Mouse (Mus musculus): Measurements from ENCODE around the gene Slfn9. TPM values are rescaled to one million over a fixed set of nuclear protein-coding genes. Genes with fewer than 3 reads are reported as not detected.
"Not testable (repeated sequence)": the region's sequence is repeated elsewhere in the genome, so short reads cannot be mapped to it uniquely, and the experiment has no call there.

The Slfn9 gene
- 11.5 and 13.8 TPM in 2 replicates for polyA plus RNA-seq (2016; fragmentation: Nextera tagmentation; extraction: Ambion mirVana)

DNA sequence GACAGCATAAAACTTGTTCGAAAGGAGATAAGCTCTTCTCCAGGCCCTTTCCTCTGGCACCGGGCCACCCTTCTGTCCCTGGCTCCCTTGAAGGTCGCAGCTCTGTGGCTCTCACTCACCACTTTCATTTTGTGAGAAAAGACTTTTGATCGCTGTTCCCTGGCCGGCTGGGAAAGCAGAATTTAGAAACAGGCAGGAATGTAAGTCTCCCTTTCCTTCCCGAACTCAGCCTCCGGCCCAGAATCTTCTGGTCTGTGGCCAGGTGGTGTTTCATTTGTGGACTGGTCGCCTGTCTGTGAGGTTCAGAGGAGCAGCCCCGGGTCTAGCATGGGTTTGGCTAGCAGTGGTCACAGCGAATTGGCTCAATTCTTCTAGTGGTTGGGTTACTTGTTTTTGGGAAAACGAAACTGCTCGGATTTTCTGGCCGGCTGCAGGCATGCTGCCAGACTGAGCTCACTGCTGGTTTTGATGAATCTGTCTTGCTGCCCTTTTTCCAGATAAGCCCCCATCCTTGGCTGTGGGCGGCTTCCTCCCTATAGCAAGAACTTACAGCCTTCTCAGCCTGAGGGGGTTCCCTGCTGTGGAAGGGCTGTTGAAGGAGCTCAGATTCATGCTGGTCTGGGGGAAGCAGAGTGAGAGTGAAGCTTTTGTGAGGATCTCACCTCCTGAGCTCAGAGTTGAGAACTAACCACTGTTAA lies at the start of gene Slfn9:
Slfn9 (minus strand) TSS at position 362 of the 698 bp plus-strand sequence.
- peak; percentile 47 for DNase-seq (ENCODE audit: low spot score)
- H3K27ac ChIP-seq (replicated peaks): peak within 1 kb of the TSS; percentile 75
- 8% methylated on average over 14 of the region's 14 CpGs for WGBS
- H3K36me3 ChIP-seq (replicated peaks): peaks cover 7% of the 10 kb centered on the region
- H3K4me1 ChIP-seq: peaks cover 25% of the 10 kb centered on the region
- no peaks in the 10 kb centered on the region for H3K9me3 ChIP-seq
- peaks cover 34% of the 10 kb centered on the region for H3K27me3 ChIP-seq (replicated peaks; ENCODE audit: low read depth, poor library complexity, severe bottlenecking)
- peak within 1 kb of the TSS; percentile 53 for H3K4me3 ChIP-seq

DNA sequence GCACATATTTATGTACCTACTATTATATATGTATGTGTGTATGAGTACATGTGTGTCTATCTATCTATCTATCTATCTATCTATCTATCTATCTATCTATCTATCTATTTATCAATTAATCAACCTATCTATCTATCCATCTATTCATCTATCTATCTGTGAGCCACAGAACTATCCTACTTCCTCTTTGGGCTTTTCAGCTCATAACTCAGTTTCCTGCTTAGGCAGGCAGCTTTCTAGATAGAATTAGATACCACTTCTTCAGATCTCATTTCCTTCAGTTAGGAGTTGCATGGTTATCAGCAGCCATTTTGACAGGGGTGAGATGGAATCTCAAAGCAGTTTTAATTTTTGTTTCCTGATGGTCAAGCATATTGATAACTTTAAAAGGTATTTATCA lies 49.4 kb upstream of the Slfn9 start:
- H3K36me3 ChIP-seq (replicated peaks): no peaks in the 10 kb centered on the region
- H3K4me1 ChIP-seq: no peaks in the 10 kb centered on the region
- H3K9me3 ChIP-seq: no peaks in the 10 kb centered on the region
- no peak for DNase-seq (ENCODE audit: low spot score)
- H3K27ac ChIP-seq (replicated peaks): no peak overlapping the region
- no peak overlapping the region for H3K4me3 ChIP-seq
- peaks cover 19% of the 10 kb centered on the region for H3K27me3 ChIP-seq (replicated peaks; ENCODE audit: low read depth, poor library complexity, severe bottlenecking)

- H3K9me3 ChIP-seq: no peaks in the 10 kb centered on the region
- no peak for DNase-seq (ENCODE audit: low spot score)
- 28% methylated on average over 1 of the region's 1 CpGs for WGBS
- peaks cover 19% of the 10 kb centered on the region for H3K27me3 ChIP-seq (replicated peaks; ENCODE audit: low read depth, poor library complexity, severe bottlenecking)
- no peak overlapping the region for H3K4me3 ChIP-seq
- no peaks in the 10 kb centered on the region for H3K36me3 ChIP-seq (replicated peaks)
- no peaks in the 10 kb centered on the region for H3K4me1 ChIP-seq
- no peak overlapping the region for H3K27ac ChIP-seq (replicated peaks)
Observed at GRCm38 (mm10) chr11:83040325-83040724, 48.7 kb upstream of the Slfn9 start.

DNA sequence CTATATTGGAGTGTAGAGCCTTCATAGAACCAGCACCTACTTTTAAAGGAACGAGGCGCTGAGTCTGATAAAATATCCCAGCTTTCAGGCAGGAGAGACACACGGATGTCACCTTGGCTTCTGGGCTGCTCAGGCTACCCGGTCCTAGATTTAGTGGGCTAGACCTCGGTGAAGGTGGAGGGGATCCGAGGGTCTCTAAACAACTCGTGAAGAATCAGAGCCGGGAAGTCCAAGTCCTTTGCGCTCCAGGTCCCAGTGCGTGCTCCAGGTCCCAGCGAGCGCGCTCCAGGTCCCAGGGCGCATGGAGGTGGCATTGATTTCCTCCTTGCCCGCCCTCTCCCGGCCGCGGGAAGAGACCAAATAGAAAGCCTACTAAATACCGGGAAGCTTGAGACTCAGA lies 48.2 kb upstream of the Slfn9 start:
- no peak for DNase-seq (ENCODE audit: low spot score)
- H3K4me1 ChIP-seq: no peaks in the 10 kb centered on the region
- H3K27ac ChIP-seq (replicated peaks): no peak overlapping the region
- H3K27me3 ChIP-seq (replicated peaks; ENCODE audit: low read depth, poor library complexity, severe bottlenecking): peaks cover 19% of the 10 kb centered on the region
- 10% methylated on average over 19 of the region's 19 CpGs for WGBS
- H3K9me3 ChIP-seq: no peaks in the 10 kb centered on the region
- no peaks in the 10 kb centered on the region for H3K36me3 ChIP-seq (replicated peaks)
- H3K4me3 ChIP-seq: peak overlapping the region; percentile 35

DNA sequence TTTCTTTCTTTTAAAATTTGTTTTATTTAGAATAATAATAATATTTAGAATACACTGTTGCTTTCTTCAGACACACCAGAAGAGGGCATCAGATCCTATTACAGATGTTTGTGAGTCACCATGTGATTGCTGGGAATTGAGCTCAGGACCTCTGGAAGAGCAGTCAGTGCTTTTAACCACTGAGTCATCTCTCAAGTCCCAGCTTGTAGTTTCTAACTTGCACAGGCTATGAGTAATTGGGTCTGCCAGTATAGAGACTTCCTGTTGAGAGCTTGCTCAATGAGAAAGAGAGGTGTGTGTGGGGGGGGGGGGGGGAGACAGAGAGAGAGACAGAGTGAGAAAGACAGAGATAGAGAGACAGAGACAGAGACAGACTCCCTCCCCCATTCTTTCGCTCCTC lies 47.5 kb upstream of the Slfn9 start:
- no peak overlapping the region for H3K27ac ChIP-seq (replicated peaks)
- H3K36me3 ChIP-seq (replicated peaks): no peaks in the 10 kb centered on the region
- no peak overlapping the region for H3K4me3 ChIP-seq
- no peaks in the 10 kb centered on the region for H3K4me1 ChIP-seq
- DNase-seq (ENCODE audit: low spot score): no peak
- H3K9me3 ChIP-seq: no peaks in the 10 kb centered on the region
- WGBS: no CpG with 5 or more reads among the region's 1 CpGs
- H3K27me3 ChIP-seq (replicated peaks; ENCODE audit: low read depth, poor library complexity, severe bottlenecking): peaks cover 19% of the 10 kb centered on the region

DNA sequence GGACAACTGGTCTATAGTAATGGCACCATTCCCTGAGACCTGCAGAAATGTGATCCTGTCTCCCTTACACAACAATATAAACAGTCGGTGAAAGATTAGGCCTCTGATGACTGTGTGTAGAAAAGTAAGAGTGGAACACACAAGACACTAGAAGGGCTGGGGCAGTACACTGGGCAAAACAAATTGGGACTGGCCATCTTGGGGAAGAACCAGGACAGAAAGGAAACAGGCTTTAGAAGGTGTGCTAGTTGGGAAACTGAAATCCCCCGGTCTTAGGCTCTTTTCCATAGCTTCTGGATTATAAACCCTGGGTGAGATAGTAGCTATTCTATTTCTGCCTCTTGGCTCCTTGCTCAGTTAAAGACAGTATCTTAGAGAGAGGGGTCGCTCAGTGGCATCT lies 47.1 kb upstream of the Slfn9 start:
- not testable (repeated sequence) for H3K27ac ChIP-seq (replicated peaks); H3K36me3 ChIP-seq (replicated peaks); H3K4me1 ChIP-seq; H3K9me3 ChIP-seq; H3K4me3 ChIP-seq; DNase-seq (ENCODE audit: low spot score)
- 81% methylated on average over 3 of the region's 3 CpGs for WGBS
- H3K27me3 ChIP-seq (replicated peaks; ENCODE audit: low read depth, poor library complexity, severe bottlenecking): peaks cover 19% of the 10 kb centered on the region

DNA sequence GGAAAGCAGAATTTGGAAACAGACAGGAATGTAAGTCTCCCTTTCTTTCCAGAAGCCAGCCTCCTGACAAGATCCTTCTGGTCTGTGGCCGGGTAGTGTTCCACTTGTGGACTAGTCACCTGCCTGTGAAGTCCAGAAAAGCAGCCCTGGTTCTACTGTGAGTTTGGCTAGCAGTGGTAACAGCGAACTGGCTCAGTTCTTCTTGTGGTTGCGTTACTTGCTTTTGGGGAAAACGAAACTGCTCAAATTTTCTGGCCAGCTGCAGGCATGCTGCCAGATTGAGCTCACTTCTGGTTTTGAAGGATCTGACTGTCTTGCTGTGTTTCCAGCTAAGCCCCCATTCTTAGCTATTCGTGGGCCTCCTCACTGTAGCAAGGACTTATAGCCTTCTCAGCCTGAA lies 29.0 kb upstream of the Slfn9 start, which contains the start of gene Slfn8:
Slfn8 (minus strand) TSS at position 190 of the 400 bp plus-strand sequence.
- no peak for DNase-seq (ENCODE audit: low spot score)
- no peak within 1 kb of the TSS for H3K27ac ChIP-seq (replicated peaks)
- H3K27me3 ChIP-seq (replicated peaks; ENCODE audit: low read depth, poor library complexity, severe bottlenecking): no peaks in the 10 kb centered on the region
- WGBS: 84% methylated on average over 5 of the region's 5 CpGs
- no peak within 1 kb of the TSS for H3K4me3 ChIP-seq
- H3K4me1 ChIP-seq: no peaks in the 10 kb centered on the region
- H3K36me3 ChIP-seq (replicated peaks): no peaks in the 10 kb centered on the region
- no peaks in the 10 kb centered on the region for H3K9me3 ChIP-seq

DNA sequence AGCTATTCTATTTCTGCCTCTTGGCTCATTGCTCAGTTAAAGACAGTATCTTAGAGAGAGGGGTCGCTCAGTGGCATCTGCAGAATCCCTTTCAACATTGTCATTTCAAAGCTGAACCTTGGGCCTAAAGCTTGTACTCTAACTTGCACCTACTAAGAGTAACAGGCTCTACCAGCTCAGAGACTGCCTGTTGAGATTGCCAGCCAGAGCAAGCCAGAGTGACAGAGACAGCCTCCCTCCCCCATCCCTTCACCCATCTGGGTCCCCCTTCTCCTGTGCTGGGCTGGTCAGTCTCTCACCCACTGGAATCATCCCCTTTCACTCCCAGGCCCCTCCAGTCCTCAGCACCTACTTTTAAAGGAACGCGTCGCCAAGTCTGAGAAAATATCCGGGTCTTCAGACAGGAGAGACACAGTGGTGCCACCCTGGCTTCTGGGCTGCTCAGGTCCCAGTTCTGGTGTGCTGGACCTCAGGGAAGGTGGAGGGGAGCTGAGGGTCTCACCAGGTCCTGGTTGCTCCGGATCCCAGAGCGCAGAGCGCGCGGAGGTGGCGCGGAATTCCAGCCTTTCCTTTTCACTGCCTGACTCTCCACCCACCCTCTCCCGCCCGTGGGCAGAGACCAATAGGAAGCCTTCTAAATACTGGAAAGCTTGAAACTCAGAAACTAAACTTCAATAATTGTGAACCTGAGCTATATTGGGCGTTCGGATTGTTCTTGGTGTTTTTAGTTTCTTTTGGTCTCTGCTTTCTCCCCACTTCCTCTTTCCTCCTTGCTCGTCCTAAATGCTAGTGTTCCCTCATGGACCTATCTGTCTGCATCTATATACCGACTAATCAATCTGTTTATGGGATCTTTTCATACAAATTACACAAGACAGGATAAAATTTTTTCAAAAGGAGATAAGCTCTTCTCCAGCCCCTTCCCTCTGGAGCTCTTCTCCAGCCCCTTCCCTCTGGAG lies 28.2 kb upstream of the Slfn9 start:
- not testable (repeated sequence) for H3K27ac ChIP-seq (replicated peaks); H3K9me3 ChIP-seq; H3K4me1 ChIP-seq; H3K36me3 ChIP-seq (replicated peaks); DNase-seq (ENCODE audit: low spot score); H3K4me3 ChIP-seq; H3K27me3 ChIP-seq (replicated peaks; ENCODE audit: low read depth, poor library complexity, severe bottlenecking)
- WGBS: 80% methylated on average over 18 of the region's 18 CpGs

DNA sequence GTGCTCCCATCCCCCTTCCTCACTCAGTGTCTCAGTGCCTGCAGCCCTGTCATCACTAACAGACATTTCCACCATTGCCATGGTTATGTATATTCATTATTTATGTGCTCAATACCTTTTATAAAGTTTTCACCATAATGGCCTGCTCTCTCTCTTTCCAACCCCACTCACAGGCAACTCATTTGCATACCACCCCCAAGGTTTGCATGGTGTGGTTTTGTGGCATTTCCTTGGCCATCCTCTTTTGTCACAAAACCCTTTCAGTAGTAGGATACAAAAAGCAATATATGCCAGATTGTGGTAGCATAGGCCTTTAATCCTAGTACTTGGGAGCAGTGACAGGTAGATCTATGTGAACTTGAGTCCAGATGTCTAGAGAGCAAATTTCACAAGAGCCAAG lies 24.5 kb upstream of the Slfn9 start:
- no peaks in the 10 kb centered on the region for H3K36me3 ChIP-seq (replicated peaks)
- no peaks in the 10 kb centered on the region for H3K4me1 ChIP-seq
- no peak overlapping the region for H3K27ac ChIP-seq (replicated peaks)
- DNase-seq (ENCODE audit: low spot score): no peak
- no peak overlapping the region for H3K4me3 ChIP-seq
- H3K27me3 ChIP-seq (replicated peaks; ENCODE audit: low read depth, poor library complexity, severe bottlenecking): no peaks in the 10 kb centered on the region
- H3K9me3 ChIP-seq: no peaks in the 10 kb centered on the region

- H3K9me3 ChIP-seq: no peaks in the 10 kb centered on the region
- H3K27me3 ChIP-seq (replicated peaks; ENCODE audit: low read depth, poor library complexity, severe bottlenecking): no peaks in the 10 kb centered on the region
- no peak overlapping the region for H3K4me3 ChIP-seq
- no peaks in the 10 kb centered on the region for H3K36me3 ChIP-seq (replicated peaks)
- H3K27ac ChIP-seq (replicated peaks): no peak overlapping the region
- WGBS: 82% methylated on average over 1 of the region's 1 CpGs
- DNase-seq (ENCODE audit: low spot score): no peak
- no peaks in the 10 kb centered on the region for H3K4me1 ChIP-seq
Observed at GRCm38 (mm10) chr11:83013356-83013755, 21.7 kb upstream of the Slfn9 start.

GRCm38 (mm10) chr11:82990612-82991385 lies 831 bp downstream of the Slfn9 start:
- Histone ChIP-seq H3K27me3 (replicated peaks; ENCODE audit: low read depth, poor library complexity, severe bottlenecking) (peaks cover 34% of the 10 kb centered on the region), H3K27ac (replicated peaks) (peak overlapping the region; percentile 75), H3K36me3 (replicated peaks) (peaks cover 16% of the 10 kb centered on the region), H3K4me1 (peaks cover 25% of the 10 kb centered on the region), H3K4me3 (peak overlapping the region; percentile 53)
- not testable (repeated sequence) for H3K9me3 ChIP-seq
- 18% methylated on average over 19 of the region's 19 CpGs for WGBS
- DNase-seq (ENCODE audit: low spot score): peak; percentile 77

DNA sequence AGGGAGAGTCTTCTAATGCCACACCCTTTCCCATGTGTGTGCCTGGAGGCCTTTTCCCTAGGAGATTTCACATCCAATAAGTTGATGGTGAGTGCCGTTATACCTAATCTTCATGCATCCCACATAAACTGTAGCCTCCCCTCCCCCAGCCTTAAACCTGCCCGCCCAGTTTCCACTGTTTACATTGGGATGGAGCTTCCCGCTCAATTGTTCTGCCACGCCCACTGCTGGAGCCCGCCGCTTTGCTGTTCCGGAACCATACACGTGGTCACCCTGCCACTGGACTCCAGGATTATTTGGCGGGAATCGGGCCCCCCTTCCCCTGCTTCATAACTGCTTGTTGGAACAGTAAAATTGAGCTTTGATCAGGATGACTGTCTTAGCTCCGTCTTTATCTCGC lies 2.3 kb downstream of the Slfn9 start:
- Histone ChIP-seq H3K27me3 (replicated peaks; ENCODE audit: low read depth, poor library complexity, severe bottlenecking) (peaks cover 34% of the 10 kb centered on the region), H3K9me3 (peaks cover 4% of the 10 kb centered on the region; the same call in 1 of the 2 replicates), H3K27ac (replicated peaks) (no peak overlapping the region), H3K36me3 (replicated peaks) (peaks cover 29% of the 10 kb centered on the region), H3K4me3 (peak overlapping the region; percentile 53; the same call in 1 of the 2 replicates), H3K4me1 (peaks cover 25% of the 10 kb centered on the region)
- DNase-seq (ENCODE audit: low spot score): peak; percentile 44
- 30% methylated on average over 12 of the region's 12 CpGs for WGBS
